In genomic region chr3:63511316-63511715, GRCm38 (mm10) we compare ENCODE assay signal across 28 mouse cellular contexts. TPM values are rescaled to one million over a fixed set of nuclear protein-coding genes. Genes with fewer than 3 reads are reported as not detected.
"Had no signal": no experiment of that assay in that cellular context is flagged by ENCODE, and none has a peak within 500 bp of the region (broad histone marks: within the 10 kb centered on the region; RNA-seq: fewer than 3 reads in every experiment).

No protein-coding gene starts in this region.

- H3K36me3 ChIP-seq: limb, embryonic 10.5 days; limb, embryonic 13.5 days; liver, embryonic 12.5 days; liver, embryonic 15.5 days; lung, embryonic 15.5 days; midbrain, embryonic 10.5 days; midbrain, embryonic 13.5 days; neural tube, embryonic 13.5 days; stomach, embryonic 15.5 days had no signal

- H3K4me2 ChIP-seq: limb, embryonic 13.5 days; liver, embryonic 12.5 days; liver, embryonic 15.5 days; lung, embryonic 15.5 days; midbrain, embryonic 13.5 days; neural tube, embryonic 13.5 days; stomach, embryonic 15.5 days had no signal

- ATAC-seq: liver, embryonic 12.5 days; midbrain, embryonic 13.5 days; midbrain, embryonic 16.5 days had no signal

- H3K27me3 ChIP-seq: limb, embryonic 13.5 days; liver, embryonic 12.5 days; liver, embryonic 15.5 days; lung, embryonic 15.5 days; megakaryocyte, embryonic 14.5 days; midbrain, embryonic 13.5 days; neural tube, embryonic 13.5 days; stomach, embryonic 15.5 days had no signal

- H3K27ac ChIP-seq: limb, embryonic 10.5 days; limb, embryonic 13.5 days; liver, embryonic 12.5 days; liver, embryonic 15.5 days; lung, embryonic 15.5 days; midbrain, embryonic 10.5 days; midbrain, embryonic 13.5 days; neural tube, embryonic 13.5 days; stomach, embryonic 15.5 days had no signal

- H3K9me3 ChIP-seq: limb, embryonic 10.5 days; limb, embryonic 13.5 days; liver, embryonic 12.5 days; liver, embryonic 15.5 days; lung, embryonic 15.5 days; midbrain, embryonic 10.5 days; midbrain, embryonic 13.5 days; neural tube, embryonic 13.5 days; stomach, embryonic 15.5 days had no signal

- H3K9ac ChIP-seq: limb, embryonic 13.5 days; liver, embryonic 12.5 days; liver, embryonic 15.5 days; lung, embryonic 15.5 days; midbrain, embryonic 13.5 days; neural tube, embryonic 13.5 days; stomach, embryonic 15.5 days had no signal

- H3K4me3 ChIP-seq: limb, embryonic 10.5 days; limb, embryonic 13.5 days; liver, embryonic 12.5 days; liver, embryonic 15.5 days; lung, embryonic 15.5 days; megakaryocyte, embryonic 14.5 days; midbrain, embryonic 10.5 days; midbrain, embryonic 13.5 days; myocyte; neural tube, embryonic 13.5 days; stomach, embryonic 15.5 days had no signal

- H3K4me1 ChIP-seq: limb, embryonic 10.5 days; limb, embryonic 13.5 days; liver, embryonic 12.5 days; liver, embryonic 15.5 days; lung, embryonic 15.5 days; megakaryocyte, embryonic 14.5 days; midbrain, embryonic 10.5 days; midbrain, embryonic 13.5 days; neural tube, embryonic 13.5 days; stomach, embryonic 15.5 days had no signal

- DNase-seq: kidney, postnatal 10 days; kidney, postnatal 36 days; liver; lung, adult 18-20 months; lung, postnatal 10 days; lung, postnatal 36 days; retina, postnatal 1 day; right cerebral cortex, postnatal 25 days; spleen, adult 18-20 months; thymus, postnatal 25 days had no signal

RNA-seq across cellular contexts. Expression of gene Gm34302, which starts 27.6 kb away (rescaled TPM):
- total RNA-seq: layer of hippocampus, adult 8-10 months; layer of hippocampus, postnatal 25 days; left cerebral cortex, adult 18-20 months; monocyte, adult 5-6 weeks; neutrophil, adult 5-6 weeks had no signal
- polyA plus RNA-seq: limb, embryonic 10.5 days; limb, embryonic 13.5 days; liver, embryonic 12.5 days; liver, embryonic 15.5 days; lung, embryonic 15.5 days; midbrain, embryonic 10.5 days; midbrain, embryonic 13.5 days; midbrain, embryonic 16.5 days; neural tube, embryonic 13.5 days; stomach, embryonic 15.5 days; thymus, postnatal 0 days had no signal
